Mouse (Mus musculus) erythroblast, embryonic 14.5 days (primary cell): Measurements from ENCODE around the gene Skil.

Experiments
- GATA1 ChIP-seq: IDR thresholded peaks from 2 replicates; pipeline ENCODE4 v1.6.1; 2012; ENCODE audit warnings: low read length, inconsistent platforms, mixed read lengths
- TAL1 ChIP-seq: IDR thresholded peaks from 3 replicates; pipeline ENCODE4 v1.6.1; 2012; ENCODE audit warnings: low read length, inconsistent platforms, mixed read lengths

DNA sequence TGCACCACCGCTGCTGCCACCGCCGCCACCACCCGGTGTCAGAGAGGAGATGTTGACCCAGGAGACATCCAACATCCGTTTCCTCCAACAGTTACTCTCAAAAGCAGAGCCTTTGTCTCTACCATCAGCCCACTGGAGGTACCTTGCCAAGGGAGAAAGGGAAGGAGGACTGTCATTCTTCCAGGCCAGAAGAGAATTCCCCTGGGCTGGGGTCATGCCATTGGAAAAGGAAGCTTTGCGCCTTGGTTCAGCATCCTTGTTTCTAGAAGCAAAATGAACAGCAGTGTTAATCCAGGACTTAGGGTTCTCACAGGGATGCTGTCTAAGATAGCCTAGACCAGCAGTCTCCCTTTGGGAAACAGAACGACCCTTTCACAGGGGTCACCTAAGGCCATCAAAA is 32.5 kb upstream of the Skil start:
- no peak for TF ChIP-seq GATA1
- TF ChIP-seq TAL1: no peak
